Mouse (Mus musculus) stomach, postnatal 0 days (tissue): ENCODE data around the gene Tek.

Experiments used
- CTCF ChIP-seq: IDR thresholded peaks from 2 replicates; pipeline ENCODE4 v1.5.1; 2016; ENCODE audit warnings: antibody characterized with exemption, low read depth, mild to moderate bottlenecking, moderate library complexity
- EP300 ChIP-seq: optimal IDR thresholded peaks from 2 replicates; pipeline ENCODE3; 2016; ENCODE audit warnings: antibody characterized with exemption

DNA sequence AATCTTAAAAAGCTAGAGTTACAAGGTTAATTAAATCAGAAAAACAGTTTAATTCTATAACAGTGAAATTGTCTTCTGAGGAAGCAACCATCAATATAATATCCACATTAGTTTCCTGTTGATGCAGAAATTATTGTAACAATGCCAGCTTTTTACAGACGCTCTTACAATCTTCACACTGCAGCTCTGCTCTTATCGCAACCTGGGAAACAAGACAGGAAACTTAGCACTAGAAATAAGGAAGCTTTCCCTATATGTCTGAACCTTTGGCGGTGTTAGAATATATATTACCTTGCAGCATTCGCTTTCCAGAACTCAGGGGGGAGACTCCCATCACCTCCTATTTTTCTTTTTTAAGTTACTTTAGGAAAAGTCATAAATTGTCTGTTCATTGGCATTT lies 48.0 kb upstream of the Tek start:
- no peak for TF ChIP-seq CTCF
- no peak for TF ChIP-seq EP300
